Mouse (Mus musculus) embryonic stem cell, embryonic (primary cell): ENCODE measurements around the gene Cblb.

Experiments used
- CTCF ChIA-PET, 4 experiments: fragments of 300-600 bp in 2 of 4; fragments of 350-600 bp in 2 of 4; sonication (Branson Sonifier 250); formaldehyde crosslinking; loops; one replicate each; lab custom pipeline; 2022; ENCODE audit warnings: inconsistent platforms in 2 of 4; lab: Charles Lee
- POLR2A ChIA-PET, 4 experiments: fragments of 300-600 bp in 2 of 4; fragments of 350-600 bp in 2 of 4; sonication (Branson Sonifier 250); formaldehyde crosslinking; loops; one replicate each; lab custom pipeline; 2022; ENCODE audit warnings: antibody characterized with exemption in 4 of 4, inconsistent platforms in 1 of 4; lab: Charles Lee

Gene Cblb

GRCm38 (mm10) chr16:52093325-52094253, 62.6 kb downstream of the Cblb start:
- ChIA-PET CTCF (no interaction called here), POLR2A (interaction anchor here in 1 of 4 experiments (0.9 to 3.7 kb wide), 2 partner anchors 61 to 62 kb away, joined by 3 to 11 read pairs; partner anchors contain the start of gene Cblb)

GRCm38 (mm10) chr16:52094735-52095459, 63.9 kb downstream of the Cblb start:
- CTCF ChIA-PET, result no interaction called here
- POLR2A ChIA-PET, result interaction anchor here in 2 of 4 experiments (0.6 to 3.7 kb wide), 2 partner anchors 64 to 86 kb away, joined by 3 to 11 read pairs; partner anchors contain the start of gene Cblb (in 1 of the 2)

- CTCF ChIA-PET, result no interaction called here
- POLR2A ChIA-PET, result no interaction called here
These were observed 64.6 kb downstream of the Cblb start for GRCm38 (mm10) chr16:52095643-52096042.

- ChIA-PET POLR2A (no interaction called here), CTCF (no interaction called here)
These were observed 69.4 kb downstream of the Cblb start for GRCm38 (mm10) chr16:52100466-52100865.

GRCm38 (mm10) chr16:52104608-52105007, 73.6 kb downstream of the Cblb start:
- POLR2A ChIA-PET, result interaction anchor here in 1 of 4 experiments (0.6 kb wide), 1 partner anchor 13 kb away, joined by 3 read pairs; no protein-coding TSS in a partner anchor
- CTCF ChIA-PET, result no interaction called here

GRCm38 (mm10) chr16:52107836-52108235, 76.8 kb downstream of the Cblb start:
- ChIA-PET CTCF (no interaction called here), POLR2A (no interaction called here)

- CTCF ChIA-PET, result no interaction called here
- POLR2A ChIA-PET, result no interaction called here
These were observed 83.4 kb downstream of the Cblb start for GRCm38 (mm10) chr16:52114473-52114872.

- ChIA-PET POLR2A (no interaction called here), CTCF (no interaction called here)
These were observed 88.0 kb downstream of the Cblb start for GRCm38 (mm10) chr16:52119003-52119402.

GRCm38 (mm10) chr16:52124974-52125373, 93.9 kb downstream of the Cblb start:
- ChIA-PET POLR2A (no interaction called here), CTCF (no interaction called here)

GRCm38 (mm10) chr16:52125896-52126295, 94.9 kb downstream of the Cblb start:
- CTCF ChIA-PET, result no interaction called here
- POLR2A ChIA-PET, result no interaction called here

GRCm38 (mm10) chr16:52129357-52129905, 98.4 kb downstream of the Cblb start:
- POLR2A ChIA-PET, result interaction anchor here in 1 of 4 experiments (1.2 kb wide), 1 partner anchor 17 kb away, joined by 4 read pairs; no protein-coding TSS in a partner anchor
- CTCF ChIA-PET, result no interaction called here

GRCm38 (mm10) chr16:52132808-52133490, 101.9 kb downstream of the Cblb start:
- POLR2A ChIA-PET, result no interaction called here
- CTCF ChIA-PET, result no interaction called here

GRCm38 (mm10) chr16:52134631-52135227, 103.7 kb downstream of the Cblb start:
- ChIA-PET CTCF (no interaction called here), POLR2A (no interaction called here)

GRCm38 (mm10) chr16:52135689-52136390, 104.8 kb downstream of the Cblb start:
- CTCF ChIA-PET, result no interaction called here

GRCm38 (mm10) chr16:52143101-52143500, 112.1 kb downstream of the Cblb start:
- ChIA-PET CTCF (no interaction called here), POLR2A (no interaction called here)

More at GRCm38 (mm10) chr16:52135689-52136390, 104.8 kb downstream of the Cblb start:
- POLR2A ChIA-PET, result no interaction called here

- ChIA-PET CTCF (no interaction called here), POLR2A (interaction anchor here in 1 of 4 experiments (0.6 kb wide), 1 partner anchor 10 kb away, joined by 11 read pairs; no protein-coding TSS in a partner anchor)
These were observed 112.8 kb downstream of the Cblb start for GRCm38 (mm10) chr16:52143818-52144217.

- POLR2A ChIA-PET, result interaction anchor here in 1 of 4 experiments (0.6 kb wide), 1 partner anchor 112 kb away, joined by 4 read pairs; no protein-coding TSS in a partner anchor
These were observed 113.8 kb downstream of the Cblb start for GRCm38 (mm10) chr16:52144792-52145191.

GRCm38 (mm10) chr16:52145552-52145951, 114.5 kb downstream of the Cblb start:
- CTCF ChIA-PET, result no interaction called here
- POLR2A ChIA-PET, result no interaction called here

More at GRCm38 (mm10) chr16:52144792-52145191, 113.8 kb downstream of the Cblb start:
- CTCF ChIA-PET, result interaction anchor here in 1 of 4 experiments (0.8 kb wide), 1 partner anchor 22 kb away, joined by 3 read pairs; no protein-coding TSS in a partner anchor
